Mouse (Mus musculus) midbrain, embryonic 12.5 days (tissue): Measurements from ENCODE around the gene Tex38. TPM values are rescaled to one million over a fixed set of nuclear protein-coding genes. Genes with fewer than 3 reads are reported as not detected.

Source experiments
- ATAC-seq: fragments of 200-750 bp; cut with Nextera tagmentation; 2 replicates; pipeline ENCODE4 v1.8.0; 2017; ENCODE audit warnings: low read depth, moderate TSS enrichment, moderate library complexity; ENCODE audit not compliant: low FRiP score
- H3K27ac ChIP-seq: fragments of 300-500 bp; sonication (generic); replicated peaks from 2 replicates; pipeline ENCODE4 v1.5.1; 2016; ENCODE audit warnings: mild to moderate bottlenecking
- H3K27me3 ChIP-seq: fragments of 300-500 bp; sonication (generic); 2 replicates; pipeline ENCODE4 v1.6.1; 2016; ENCODE audit warnings: mild to moderate bottlenecking
- H3K36me3 ChIP-seq: fragments of 300-500 bp; sonication (generic); 2 replicates; pipeline ENCODE4 v1.6.1; 2016
- H3K4me1 ChIP-seq: fragments of 300-500 bp; sonication (generic); 2 replicates; pipeline ENCODE4 v1.6.1; 2016
- H3K4me2 ChIP-seq: fragments of 300-500 bp; sonication (generic); replicated peaks from 2 replicates; pipeline ENCODE4 v1.6.1; 2016; ENCODE audit warnings: mild to moderate bottlenecking, moderate library complexity
- H3K4me3 ChIP-seq: fragments of 300-500 bp; sonication (generic); 2 replicates; pipeline ENCODE4 v1.5.1; 2016; ENCODE audit warnings: mild to moderate bottlenecking
- H3K9ac ChIP-seq: fragments of 300-500 bp; sonication (generic); replicated peaks from 2 replicates; pipeline ENCODE4 v1.6.1; 2016; ENCODE audit warnings: mild to moderate bottlenecking, moderate library complexity
- H3K9me3 ChIP-seq: fragments of 300-500 bp; sonication (generic); 2 replicates; pipeline ENCODE4 v1.6.1; 2016; ENCODE audit warnings: mild to moderate bottlenecking
- WGBS: fragments of 180-500 bp; shearing (Covaris S2); methylation state at CpG from one replicate; pipeline ENCODE4 v1.1.7; 2016; 5-methylcytosine and 5-hydroxymethylcytosine counted together
- polyA plus RNA-seq: library from polyadenylated mRNA; unstranded; fragments of >200 nt; fragmentation: Nextera tagmentation; extraction: Ambion mirVana; gene quantifications from 2 replicates; pipeline ENCODE4 v1.2.1, GENCODE M21; 2016

Tex38 gene
- polyA plus RNA-seq, 1 experiment from 2014 or later: not detected

- Histone ChIP-seq H3K9me3 (no peaks in the 10 kb centered on the region), H3K4me2 (no peak overlapping the region), H3K4me1 (no peaks in the 10 kb centered on the region), H3K9ac (no peak overlapping the region), H3K27me3 (no peaks in the 10 kb centered on the region), H3K27ac (no peak overlapping the region), H3K4me3 (no peak overlapping the region), H3K36me3 (peaks cover 37% of the 10 kb centered on the region)
- ATAC-seq: no peak
- WGBS: 90% methylated on average over 5 of the region's 5 CpGs
Measured at GRCm38 (mm10) chr4:115815606-115816005, 34.8 kb upstream of the Tex38 start.

GRCm38 (mm10) chr4:115812326-115812725 is 31.5 kb upstream of the Tex38 start:
- Histone ChIP-seq H3K36me3 (peaks cover 37% of the 10 kb centered on the region), H3K9me3 (no peaks in the 10 kb centered on the region), H3K4me2 (no peak overlapping the region), H3K9ac (no peak overlapping the region), H3K27ac (no peak overlapping the region), H3K4me3 (no peak overlapping the region), H3K27me3 (no peaks in the 10 kb centered on the region), H3K4me1 (no peaks in the 10 kb centered on the region)
- ATAC-seq: no peak
- 64% methylated on average over 4 of the region's 4 CpGs for WGBS

- Histone ChIP-seq H3K4me1 (no peaks in the 10 kb centered on the region), H3K27me3 (no peaks in the 10 kb centered on the region), H3K9ac (no peak overlapping the region), H3K4me2 (no peak overlapping the region), H3K27ac (no peak overlapping the region), H3K36me3 (peaks cover 56% of the 10 kb centered on the region), H3K9me3 (no peaks in the 10 kb centered on the region), H3K4me3 (no peak overlapping the region)
- ATAC-seq: no peak
- 93% methylated on average over 3 of the region's 3 CpGs for WGBS
Measured at GRCm38 (mm10) chr4:115799981-115800380, 19.2 kb upstream of the Tex38 start.

- Histone ChIP-seq H3K4me1 (no peaks in the 10 kb centered on the region), H3K4me2 (no peak overlapping the region), H3K9me3 (no peaks in the 10 kb centered on the region), H3K36me3 (peaks cover 57% of the 10 kb centered on the region), H3K27me3 (no peaks in the 10 kb centered on the region), H3K4me3 (no peak overlapping the region), H3K9ac (no peak overlapping the region), H3K27ac (no peak overlapping the region)
- WGBS: 95% methylated on average over 3 of the region's 3 CpGs
- ATAC-seq: no peak
Measured at GRCm38 (mm10) chr4:115795360-115795759, 14.5 kb upstream of the Tex38 start.

GRCm38 (mm10) chr4:115790864-115791263 is 10.0 kb upstream of the Tex38 start:
- H3K36me3 ChIP-seq: peaks cover 37% of the 10 kb centered on the region

GRCm38 (mm10) chr4:115785511-115786034 is 4.8 kb upstream of the Tex38 start:
- Histone ChIP-seq H3K4me3 (peak overlapping the region; percentile 79), H3K4me2 (peak overlapping the region; percentile 63), H3K27ac (no peak overlapping the region), H3K9ac (peak overlapping the region; percentile 82; the same call in 1 of the 2 replicates), H3K9me3 (no peaks in the 10 kb centered on the region), H3K27me3 (no peaks in the 10 kb centered on the region), H3K4me1 (peaks cover 13% of the 10 kb centered on the region), H3K36me3 (peaks cover 17% of the 10 kb centered on the region)
- 58% methylated on average over 7 of the region's 7 CpGs for WGBS
- peak; percentile 23; the same call in 1 of the 2 replicates for ATAC-seq

More at GRCm38 (mm10) chr4:115790864-115791263, 10.0 kb upstream of the Tex38 start:
- Histone ChIP-seq H3K27me3 (no peaks in the 10 kb centered on the region), H3K4me1 (peaks cover 3% of the 10 kb centered on the region), H3K9me3 (no peaks in the 10 kb centered on the region), H3K9ac (no peak overlapping the region), H3K27ac (no peak overlapping the region), H3K4me2 (no peak overlapping the region), H3K4me3 (no peak overlapping the region)
- ATAC-seq: no peak
- 82% methylated on average over 3 of the region's 3 CpGs for WGBS

- Histone ChIP-seq H3K27ac (peak within 1 kb of the TSS; percentile 61), H3K4me3 (peak within 1 kb of the TSS; percentile 79), H3K36me3 (peaks cover 11% of the 10 kb centered on the region), H3K4me1 (peaks cover 13% of the 10 kb centered on the region), H3K9me3 (no peaks in the 10 kb centered on the region), H3K9ac (peak within 1 kb of the TSS; percentile 82), H3K27me3 (no peaks in the 10 kb centered on the region), H3K4me2 (peak within 1 kb of the TSS; percentile 63)
- ATAC-seq: peak; percentile 94
- WGBS: under 1% methylated on average over 67 of the region's 69 CpGs
Measured at GRCm38 (mm10) chr4:115784769-115785510, 4.1 kb upstream of the Tex38 start, which contains the start of gene Atpaf1. TSS of gene Atpaf1 (plus strand) at chr4:115784812.

- no peak for ATAC-seq
- Histone ChIP-seq H3K27ac (no peak overlapping the region), H3K4me2 (no peak overlapping the region), H3K4me3 (no peak overlapping the region), H3K36me3 (peaks cover 5% of the 10 kb centered on the region), H3K27me3 (no peaks in the 10 kb centered on the region), H3K9me3 (no peaks in the 10 kb centered on the region), H3K9ac (no peak overlapping the region), H3K4me1 (peaks cover 13% of the 10 kb centered on the region)
- 90% methylated on average over 5 of the region's 5 CpGs for whole genome bisulfite sequencing
Measured at GRCm38 (mm10) chr4:115782026-115782805, 1.4 kb upstream of the Tex38 start.

GRCm38 (mm10) chr4:115780269-115780668 is 549 bp downstream of the Tex38 start:
- ATAC-seq: no peak
- peaks cover 4% of the 10 kb centered on the region for H3K4me1 ChIP-seq
- H3K4me3 ChIP-seq: no peak overlapping the region
- no peaks in the 10 kb centered on the region for H3K27me3 ChIP-seq
- H3K36me3 ChIP-seq: peaks cover 12% of the 10 kb centered on the region
- H3K4me2 ChIP-seq: no peak overlapping the region
- no peak overlapping the region for H3K27ac ChIP-seq
- H3K9me3 ChIP-seq: no peaks in the 10 kb centered on the region
- WGBS: 67% methylated on average over 6 of the region's 6 CpGs
- H3K9ac ChIP-seq: no peak overlapping the region

GRCm38 (mm10) chr4:115777627-115778026 is 3.2 kb downstream of the Tex38 start:
- WGBS: 92% methylated on average over 2 of the region's 2 CpGs
- H3K4me1 ChIP-seq: no peaks in the 10 kb centered on the region
- no peak overlapping the region for H3K4me2 ChIP-seq
- H3K4me3 ChIP-seq: no peak overlapping the region
- H3K27ac ChIP-seq: no peak overlapping the region
- peaks cover 33% of the 10 kb centered on the region for H3K36me3 ChIP-seq
- no peak for ATAC-seq
- no peaks in the 10 kb centered on the region for H3K9me3 ChIP-seq
- H3K9ac ChIP-seq: no peak overlapping the region
- no peaks in the 10 kb centered on the region for H3K27me3 ChIP-seq

- Histone ChIP-seq H3K27ac (no peak overlapping the region), H3K4me2 (no peak overlapping the region), H3K9ac (no peak overlapping the region), H3K27me3 (no peaks in the 10 kb centered on the region), H3K36me3 (peaks cover 47% of the 10 kb centered on the region), H3K9me3 (no peaks in the 10 kb centered on the region), H3K4me1 (no peaks in the 10 kb centered on the region), H3K4me3 (no peak overlapping the region)
- ATAC-seq: no peak
- 86% methylated on average over 6 of the region's 6 CpGs for WGBS
Measured at GRCm38 (mm10) chr4:115775056-115775455, 5.8 kb downstream of the Tex38 start.
